Mouse (Mus musculus) forebrain, embryonic 11.5 days (tissue): ENCODE results near the gene Duox1. TPM values are rescaled to one million over a fixed set of nuclear protein-coding genes. Genes with fewer than 3 reads are reported as not detected.

Experiments
- ATAC-seq: fragments of 200-750 bp; cut with Nextera tagmentation; replicated peaks from 2 replicates; pipeline ENCODE4 v1.8.0; 2017; ENCODE audit warnings: moderate TSS enrichment; ENCODE audit not compliant: low FRiP score
- DNase-seq: peaks from one replicate; pipeline ENCODE4 v3.0.0-alpha.2; 2017; ENCODE audit warnings: low spot score
- H3K27ac ChIP-seq: fragments of 300-500 bp; sonication (generic); 2 replicates; pipeline ENCODE4 v1.5.1; 2014; ENCODE audit warnings: low read depth, low read length
- H3K27me3 ChIP-seq: fragments of 300-500 bp; sonication (generic); 2 replicates; pipeline ENCODE4 v1.6.1; 2014; ENCODE audit warnings: mild to moderate bottlenecking, low read length, mixed read lengths; ENCODE audit not compliant: control insufficient read depth, insufficient read depth
- H3K36me3 ChIP-seq: fragments of 300-500 bp; sonication (generic); 2 replicates; pipeline ENCODE4 v1.6.1; 2014; ENCODE audit warnings: mild to moderate bottlenecking, low read length, moderate library complexity, mixed read lengths; ENCODE audit not compliant: control insufficient read depth, insufficient read depth
- H3K4me1 ChIP-seq: fragments of 300-500 bp; sonication (generic); replicated peaks from 2 replicates; pipeline ENCODE4 v1.6.1; 2014; ENCODE audit warnings: low read length, mixed read lengths; ENCODE audit not compliant: control insufficient read depth, insufficient read depth
- H3K4me2 ChIP-seq: fragments of 300-500 bp; sonication (generic); 2 replicates; pipeline ENCODE4 v1.6.1; 2014; ENCODE audit warnings: low read depth, mild to moderate bottlenecking, low read length, moderate library complexity, mixed read lengths; ENCODE audit not compliant: severe bottlenecking
- H3K4me3 ChIP-seq: fragments of 300-500 bp; sonication (generic); 2 replicates; pipeline ENCODE4 v1.5.1; 2014; ENCODE audit warnings: low read depth, low read length
- H3K9ac ChIP-seq: fragments of 300-500 bp; sonication (generic); 2 replicates; pipeline ENCODE4 v1.6.1; 2014; ENCODE audit warnings: low read length
- H3K9me3 ChIP-seq: fragments of 300-500 bp; sonication (generic); 2 replicates; pipeline ENCODE4 v1.6.1; 2016; ENCODE audit warnings: low read length, mixed read lengths; ENCODE audit not compliant: control insufficient read depth
- WGBS: fragments of 180-500 bp; shearing (Covaris S2); extraction: QIAGEN DNeasy Blood & Tissue Kit; methylation state at CpG from one replicate; pipeline ENCODE4 v1.1.7; 2014; 5-methylcytosine and 5-hydroxymethylcytosine counted together
- polyA plus RNA-seq: library from polyadenylated mRNA; unstranded; fragments of >200 nt; fragmentation: Nextera tagmentation; extraction: Ambion mirVana; gene quantifications from 2 replicates; pipeline ENCODE4 v1.2.1, GENCODE M21; 2014

The Duox1 gene
- polyA plus RNA-seq, 1 experiment from 2014 or later = not detected

DNA sequence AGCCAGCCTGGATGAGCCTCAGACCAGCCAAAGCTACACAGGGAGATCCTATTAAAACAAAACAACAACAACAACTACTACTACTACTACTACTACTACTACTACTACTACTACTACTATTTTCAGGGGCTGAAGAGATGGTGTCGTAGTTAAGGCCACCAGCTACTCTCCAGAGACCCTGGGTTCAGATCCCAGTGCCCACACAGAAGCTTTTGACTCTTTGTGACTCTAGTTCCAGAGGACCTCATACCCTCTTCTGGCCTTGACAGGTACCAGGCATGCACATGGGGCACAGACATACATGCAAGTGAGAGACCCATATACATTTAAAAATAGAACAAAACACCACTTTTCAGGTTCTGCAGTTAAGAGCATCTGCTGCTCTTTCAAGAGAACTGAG lies 57.1 kb downstream of the Duox1 start:
- no peak overlapping the region for H3K9ac ChIP-seq
- H3K4me2 ChIP-seq = no peak overlapping the region
- no peaks in the 10 kb centered on the region for H3K36me3 ChIP-seq
- ATAC-seq = no peak
- H3K27me3 ChIP-seq = no peaks in the 10 kb centered on the region
- H3K27ac ChIP-seq = no peak overlapping the region
- WGBS = 89% methylated on average over 1 of the region's 1 CpGs
- H3K4me3 ChIP-seq = no peak overlapping the region
- H3K9me3 ChIP-seq = no peaks in the 10 kb centered on the region
- H3K4me1 ChIP-seq = no peaks in the 10 kb centered on the region; the same call in 1 of the 2 replicates
- DNase-seq = no peak

DNA sequence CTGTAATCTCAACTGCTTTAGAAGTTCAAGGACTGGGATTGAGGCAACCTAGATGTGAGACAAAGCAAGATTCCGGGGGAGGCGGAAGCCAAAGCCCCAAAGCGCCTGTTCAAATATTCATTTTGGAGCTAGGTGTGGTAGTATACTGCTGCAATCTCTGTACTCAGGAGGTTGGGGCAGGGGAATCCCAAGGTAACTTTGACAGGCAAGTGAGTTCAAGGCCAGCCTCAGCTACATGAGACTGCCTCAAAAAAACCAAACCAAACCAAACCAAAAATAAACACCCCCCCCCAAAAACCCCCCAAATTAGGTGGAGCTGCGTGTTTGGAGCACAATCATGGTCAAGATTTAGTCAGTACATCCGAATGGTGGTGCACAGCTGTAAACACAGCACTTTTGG lies 58.5 kb downstream of the Duox1 start:
- no peaks in the 10 kb centered on the region for H3K27me3 ChIP-seq
- H3K4me3 ChIP-seq = no peak overlapping the region
- DNase-seq (no peak), ATAC-seq (no peak)
- no peaks in the 10 kb centered on the region for H3K9me3 ChIP-seq
- 86% methylated on average over 5 of the region's 5 CpGs for WGBS
- H3K36me3 ChIP-seq = no peaks in the 10 kb centered on the region
- no peak overlapping the region for H3K4me2 ChIP-seq
- no peaks in the 10 kb centered on the region; the same call in 1 of the 2 replicates for H3K4me1 ChIP-seq
- H3K9ac ChIP-seq = no peak overlapping the region
- H3K27ac ChIP-seq = no peak overlapping the region

DNA sequence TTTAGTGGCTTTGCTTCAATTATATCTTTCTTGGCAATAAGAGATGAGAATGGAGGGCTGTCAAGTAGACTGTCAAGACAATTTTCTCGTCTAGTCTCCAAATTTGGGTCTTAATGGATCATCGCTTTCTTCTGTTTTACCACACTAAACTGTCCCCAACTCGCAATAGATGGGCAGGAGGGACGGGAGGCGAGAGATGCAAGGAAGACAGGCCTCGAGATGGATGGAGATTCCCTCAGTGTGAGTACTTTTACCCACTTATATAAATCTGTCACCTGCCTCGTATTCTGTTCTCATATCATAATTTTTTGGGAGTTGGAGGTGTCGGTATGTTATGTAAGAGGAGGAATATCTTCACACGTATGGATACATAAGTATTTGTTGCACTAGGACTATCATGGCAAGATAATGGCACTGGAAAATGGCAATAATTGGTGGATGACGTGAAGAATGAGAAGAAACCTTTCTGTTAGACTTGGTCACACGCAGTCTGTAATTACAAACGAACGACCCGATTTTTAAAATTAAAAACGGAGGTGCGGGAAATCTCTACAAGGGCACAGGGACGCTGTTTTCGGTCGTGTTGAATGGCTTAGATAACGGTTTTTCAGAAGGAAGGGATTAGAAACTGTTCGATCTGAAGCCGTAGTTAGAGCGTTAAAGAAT lies 59.3 kb downstream of the Duox1 start:
- ATAC-seq (no peak), DNase-seq (no peak)
- no peak overlapping the region for H3K27ac ChIP-seq
- H3K4me3 ChIP-seq = peak overlapping the region; percentile 56
- H3K4me2 ChIP-seq = peak overlapping the region; percentile 48
- no peaks in the 10 kb centered on the region for H3K36me3 ChIP-seq
- H3K9ac ChIP-seq = peak overlapping the region; percentile 61
- H3K9me3 ChIP-seq = no peaks in the 10 kb centered on the region
- no peaks in the 10 kb centered on the region for H3K27me3 ChIP-seq
- no peaks in the 10 kb centered on the region for H3K4me1 ChIP-seq
- WGBS = 22% methylated on average over 23 of the region's 23 CpGs

DNA sequence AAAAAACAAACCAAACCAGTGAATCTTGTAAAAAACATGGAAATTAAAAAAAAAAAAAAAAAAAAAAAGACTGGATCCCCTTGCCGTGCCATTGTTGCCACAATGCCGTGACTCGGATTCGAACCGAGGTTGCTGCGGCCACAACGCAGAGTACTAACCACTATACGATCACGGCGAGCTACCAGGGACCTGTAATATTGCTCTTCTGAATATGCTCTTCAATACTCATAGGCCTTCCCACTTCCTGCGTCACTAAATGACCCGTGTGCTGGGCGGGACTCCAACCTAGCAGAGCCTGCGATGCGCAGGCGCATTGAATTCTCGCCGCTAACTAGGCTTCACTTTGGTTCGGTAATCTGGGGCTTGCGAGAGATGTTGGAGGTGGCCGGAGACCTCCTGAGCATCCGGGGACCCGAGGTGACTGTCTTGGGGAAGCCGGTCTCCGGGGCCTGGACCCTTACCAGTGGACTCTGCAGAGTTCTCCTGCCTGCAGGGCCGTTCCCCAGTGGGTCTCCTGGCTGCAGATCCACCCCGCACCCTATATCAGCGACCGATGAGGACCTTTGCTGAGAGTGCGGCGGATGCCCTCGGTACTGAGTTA lies 60.0 kb downstream of the Duox1 start:
- peak; percentile 79 for ATAC-seq
- under 1% methylated on average over 32 of the region's 32 CpGs for WGBS
- peak; percentile 95 for DNase-seq

DNA sequence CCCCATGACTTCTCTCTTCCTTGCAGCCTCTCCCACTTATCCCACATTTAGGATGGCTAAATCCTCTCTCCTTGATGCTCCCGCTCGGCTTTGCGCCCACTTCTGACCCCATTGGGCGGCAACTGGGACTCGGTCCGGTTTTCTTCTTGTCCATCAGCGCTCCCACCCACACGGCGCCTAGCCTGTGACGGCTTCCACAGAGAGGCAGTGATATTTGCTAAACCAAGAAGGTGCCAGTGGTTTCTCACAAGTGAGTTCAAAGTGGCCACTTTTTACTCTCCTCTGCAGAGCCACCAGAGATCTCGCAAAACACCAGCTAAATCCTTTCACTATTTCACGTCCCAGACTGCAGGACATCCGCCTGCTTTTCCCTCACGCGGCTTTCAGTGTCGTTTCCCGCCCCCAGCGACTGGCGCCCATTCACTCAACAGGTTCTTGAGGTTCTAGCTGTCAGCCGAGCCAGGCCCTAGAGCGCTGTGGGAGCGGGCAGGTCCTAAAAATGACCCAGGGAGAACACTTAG lies 60.6 kb downstream of the Duox1 start:
- DNase-seq = peak; percentile 78
- ATAC-seq = peak; percentile 0; the same call in 1 of the 2 replicates
- peak overlapping the region; percentile 59 for H3K9ac ChIP-seq
- H3K4me2 ChIP-seq = peak overlapping the region; percentile 80
- WGBS = under 1% methylated on average over 22 of the region's 22 CpGs
- H3K9me3 ChIP-seq = no peaks in the 10 kb centered on the region
- peak overlapping the region; percentile 56 for H3K4me3 ChIP-seq
- H3K27ac ChIP-seq = peak overlapping the region; percentile 73
- H3K4me1 ChIP-seq = no peaks in the 10 kb centered on the region
- H3K36me3 ChIP-seq = no peaks in the 10 kb centered on the region
- no peaks in the 10 kb centered on the region for H3K27me3 ChIP-seq

More for the DNA sequence above, 60.0 kb downstream of the Duox1 start:
- Histone ChIP-seq H3K4me3 (peak overlapping the region; percentile 56), H3K27ac (peak overlapping the region; percentile 73), H3K36me3 (no peaks in the 10 kb centered on the region), H3K27me3 (no peaks in the 10 kb centered on the region), H3K9ac (peak overlapping the region; percentile 61), H3K9me3 (no peaks in the 10 kb centered on the region), H3K4me2 (peak overlapping the region; percentile 80), H3K4me1 (no peaks in the 10 kb centered on the region)

DNA sequence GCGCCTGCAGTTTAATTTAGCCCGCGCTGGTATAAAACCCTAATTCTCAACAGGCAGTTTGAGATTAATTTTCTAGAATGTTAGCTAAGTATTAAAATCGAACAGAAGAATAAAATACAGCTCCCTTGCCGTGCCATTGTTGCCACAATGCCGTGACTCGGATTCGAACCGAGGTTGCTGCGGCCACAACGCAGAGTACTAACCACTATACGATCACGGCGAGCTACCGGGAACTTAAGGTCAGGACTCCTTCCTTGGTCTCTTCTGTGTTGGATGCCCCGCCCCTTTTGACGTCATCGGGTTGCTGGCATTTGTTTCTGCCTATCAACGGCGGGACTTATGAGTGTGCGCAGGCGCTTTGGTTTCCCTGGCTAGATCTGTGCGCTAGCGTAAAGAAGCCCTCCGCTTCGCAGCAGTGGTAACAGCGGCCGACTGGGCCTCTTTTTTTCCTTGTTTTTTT lies 61.8 kb downstream of the Duox1 start:
- peak; percentile 97 for DNase-seq
- peak overlapping the region; percentile 63 for H3K4me3 ChIP-seq
- H3K27ac ChIP-seq = peak overlapping the region; percentile 85
- WGBS = under 1% methylated on average over 28 of the region's 28 CpGs
- no peaks in the 10 kb centered on the region for H3K36me3 ChIP-seq
- peak; percentile 87 for ATAC-seq
- peak overlapping the region; percentile 78 for H3K9ac ChIP-seq
- H3K4me2 ChIP-seq = peak overlapping the region; percentile 49; the same call in 1 of the 2 replicates
- H3K4me1 ChIP-seq = no peaks in the 10 kb centered on the region
- no peaks in the 10 kb centered on the region for H3K27me3 ChIP-seq
- no peaks in the 10 kb centered on the region for H3K9me3 ChIP-seq

DNA sequence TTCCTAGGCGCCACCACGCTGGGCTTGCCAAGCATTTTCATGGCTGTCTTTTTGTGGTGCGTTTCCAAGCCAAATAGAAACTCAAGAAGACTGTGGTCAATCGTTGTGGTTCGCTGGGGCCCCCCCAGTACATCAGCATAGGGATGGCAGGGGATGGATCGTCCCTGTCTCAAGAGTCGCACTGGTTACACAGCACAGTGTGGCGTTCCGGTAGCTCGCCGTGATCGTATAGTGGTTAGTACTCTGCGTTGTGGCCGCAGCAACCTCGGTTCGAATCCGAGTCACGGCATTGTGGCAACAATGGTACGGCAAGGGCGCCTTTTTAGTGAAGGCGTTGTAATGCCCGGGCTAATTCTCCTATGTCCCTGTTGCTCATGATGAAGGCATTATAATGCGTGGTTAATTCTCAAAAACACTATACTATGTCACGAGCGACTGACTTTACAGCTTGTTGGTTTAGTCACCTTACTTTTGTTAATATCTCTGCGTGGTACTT lies 62.3 kb downstream of the Duox1 start:
- H3K4me3 ChIP-seq = peak overlapping the region; percentile 63
- no peaks in the 10 kb centered on the region for H3K4me1 ChIP-seq
- DNase-seq (peak; percentile 93), ATAC-seq (peak; percentile 86)
- H3K4me2 ChIP-seq = peak overlapping the region; percentile 49; the same call in 1 of the 2 replicates
- H3K27me3 ChIP-seq = no peaks in the 10 kb centered on the region
- H3K9me3 ChIP-seq = no peaks in the 10 kb centered on the region
- peak overlapping the region; percentile 85 for H3K27ac ChIP-seq
- no peaks in the 10 kb centered on the region for H3K36me3 ChIP-seq
- under 1% methylated on average over 26 of the region's 26 CpGs for WGBS
- H3K9ac ChIP-seq = peak overlapping the region; percentile 78

DNA sequence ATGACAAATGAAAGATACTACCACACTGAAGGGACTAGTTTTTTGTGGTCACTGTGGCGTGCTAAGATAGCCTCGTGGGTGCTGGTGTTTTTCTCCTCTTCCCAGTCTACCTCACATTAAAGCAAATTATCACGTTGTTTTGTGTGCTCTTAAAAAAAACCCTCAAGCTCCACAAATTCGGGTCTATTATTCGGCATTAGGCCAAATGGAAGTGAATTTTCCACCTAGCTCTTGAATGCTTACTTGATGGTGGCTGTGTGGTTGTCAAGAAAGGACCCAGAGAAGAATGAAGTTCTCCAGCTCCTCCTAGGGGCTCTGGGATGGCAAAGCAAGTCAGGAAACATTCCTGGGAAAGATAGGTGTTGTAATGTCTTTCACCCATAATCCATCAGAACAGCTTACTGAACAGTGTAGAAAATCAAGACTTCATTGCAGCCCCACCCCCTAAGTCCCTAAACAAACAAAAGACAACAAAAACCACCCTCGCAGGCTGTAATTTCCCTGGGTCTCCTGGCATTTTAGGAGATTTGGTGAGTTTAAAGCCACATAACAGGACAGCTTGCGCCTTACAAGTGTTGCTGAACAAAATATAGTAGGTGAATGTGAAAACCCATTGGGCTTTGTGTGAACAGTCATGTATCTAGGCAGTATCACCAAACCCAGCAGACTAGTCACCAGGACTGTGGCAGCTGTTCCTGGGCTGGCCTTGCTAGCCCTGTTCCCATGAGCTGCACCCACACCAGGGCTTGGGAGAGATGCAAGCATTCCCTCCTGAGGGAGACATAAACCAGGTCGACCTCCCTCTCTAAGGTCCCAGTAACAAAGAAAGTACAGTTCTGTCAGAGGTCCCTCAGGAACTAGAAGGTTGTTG lies 63.2 kb downstream of the Duox1 start:
- Histone ChIP-seq H3K4me1 (no peaks in the 10 kb centered on the region), H3K27ac (peak overlapping the region; percentile 85; the same call in 1 of the 2 replicates), H3K9me3 (no peaks in the 10 kb centered on the region), H3K36me3 (no peaks in the 10 kb centered on the region), H3K4me2 (peak overlapping the region; percentile 42; the same call in 1 of the 2 replicates), H3K27me3 (no peaks in the 10 kb centered on the region), H3K9ac (peak overlapping the region; percentile 29; the same call in 1 of the 2 replicates), H3K4me3 (peak overlapping the region; percentile 63)
- DNase-seq (no peak), ATAC-seq (no peak)
- 21% methylated on average over 8 of the region's 8 CpGs for WGBS
